Mouse (Mus musculus) spleen, postnatal 14 days (tissue): Measurements from ENCODE around the gene Ric1.
A peak's percentile ranks its signal among the peaks of the same experiment; 100 is the strongest.

Experiments used
- DNase-seq, 2 experiments: peaks; one replicate each; pipeline ENCODE4 v3.0.0; 2021 to 2022; ENCODE audit warnings: low spot score in 2 of 2

Gene Ric1

DNA sequence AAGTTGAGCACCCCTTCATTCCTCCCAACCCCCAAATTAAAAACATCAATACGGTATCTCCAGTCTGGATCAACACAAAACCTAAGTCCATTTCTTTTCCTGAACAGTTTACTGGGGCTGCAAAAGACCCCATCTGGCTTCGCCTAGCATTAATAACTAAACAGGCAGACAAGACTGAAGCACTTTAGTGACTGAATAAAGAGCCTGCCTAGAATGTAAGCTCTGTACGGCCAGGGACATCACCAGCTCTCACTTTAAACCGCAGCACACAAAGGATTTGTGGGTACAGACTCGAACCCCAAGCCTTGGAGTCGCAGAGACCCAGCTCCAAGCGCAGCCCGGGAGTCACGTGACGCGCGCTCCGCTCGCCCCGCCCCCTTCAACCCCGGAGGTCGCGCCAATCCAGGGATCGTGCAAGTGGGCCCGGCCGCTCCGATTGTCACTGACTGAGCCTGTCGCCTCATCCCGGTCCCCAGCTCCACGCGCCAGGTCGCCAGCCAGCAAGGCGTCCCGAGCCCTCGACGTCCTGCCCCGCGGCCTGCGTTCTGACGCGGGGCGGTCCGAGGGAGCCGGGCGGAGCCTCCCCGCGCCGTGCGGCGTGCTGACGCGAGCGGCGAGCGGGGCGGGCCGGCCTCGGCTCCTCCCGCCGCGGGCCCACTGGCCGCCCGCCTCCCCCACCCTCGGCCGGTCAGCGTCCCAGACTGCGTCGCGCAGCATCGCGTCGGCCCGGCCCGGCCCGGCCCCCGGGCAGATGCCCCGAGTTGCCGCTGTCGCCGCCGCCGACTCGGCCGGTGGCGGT is at the start of gene Ric1:
Gene Ric1 (plus strand): TSS at position 646 of the 799 bp plus-strand sequence.
- DNase-seq, result peak; percentile 66 to 79

DNA sequence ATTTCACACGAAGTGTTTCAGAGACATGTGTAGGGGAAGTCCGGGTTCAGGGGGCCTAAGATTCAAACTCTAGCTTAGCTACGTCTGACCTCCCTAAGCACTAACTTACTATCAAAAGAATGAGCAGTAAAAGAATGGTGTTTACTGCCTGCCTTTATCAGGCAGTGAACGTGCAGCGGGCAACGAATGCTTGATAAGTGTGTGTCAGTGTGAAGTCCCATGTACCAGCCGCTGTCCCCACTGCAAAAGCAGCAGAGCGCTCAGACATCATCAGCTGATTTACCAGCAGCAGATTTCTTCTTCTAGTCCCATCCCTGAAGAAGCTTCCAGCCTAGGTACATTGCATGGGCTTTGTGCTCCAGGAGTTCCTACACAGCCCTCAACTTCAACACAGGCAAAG is 49.7 kb upstream of the Ric1 start:
- no peak for DNase-seq

DNA sequence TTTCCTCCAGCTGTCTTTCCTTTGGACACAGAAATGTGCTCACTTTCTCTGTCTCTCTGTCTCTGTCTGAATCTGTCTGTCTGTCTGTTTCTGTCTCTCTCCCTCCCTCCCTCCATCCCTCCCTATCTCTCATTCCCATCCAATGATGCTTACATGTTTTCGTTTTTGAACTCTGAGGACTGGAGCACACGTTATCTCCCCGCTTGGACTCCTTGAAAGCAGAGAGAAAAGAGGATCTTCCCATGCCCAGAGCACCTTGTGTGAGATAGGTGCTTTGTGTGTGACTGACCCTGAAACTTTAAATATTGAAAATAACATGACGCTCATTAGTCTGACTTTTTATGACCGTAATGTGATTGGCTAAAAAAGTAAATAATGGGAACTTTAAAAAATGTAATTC is 49.1 kb upstream of the Ric1 start:
- DNase-seq, result no peak

DNA sequence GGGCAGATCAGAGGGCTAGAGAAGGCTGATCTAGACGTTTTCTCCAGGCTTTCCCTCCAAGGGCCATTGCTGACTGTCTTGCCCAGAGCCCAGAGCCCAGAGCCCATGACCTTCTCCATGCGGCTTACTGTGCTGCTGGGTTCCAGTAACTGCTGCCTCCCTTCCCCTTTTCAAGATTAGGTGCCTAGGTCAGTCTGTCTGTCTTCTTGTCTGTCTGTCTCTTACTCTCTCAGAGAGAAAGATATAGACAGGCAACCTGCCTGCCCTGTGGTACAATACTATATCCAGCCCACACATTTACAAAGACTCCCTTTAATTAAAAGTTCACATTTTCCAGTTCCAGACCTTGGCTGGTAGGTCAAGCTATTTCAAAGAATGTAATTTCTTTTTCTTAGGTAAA is 47.3 kb upstream of the Ric1 start:
- DNase-seq, result no peak

DNA sequence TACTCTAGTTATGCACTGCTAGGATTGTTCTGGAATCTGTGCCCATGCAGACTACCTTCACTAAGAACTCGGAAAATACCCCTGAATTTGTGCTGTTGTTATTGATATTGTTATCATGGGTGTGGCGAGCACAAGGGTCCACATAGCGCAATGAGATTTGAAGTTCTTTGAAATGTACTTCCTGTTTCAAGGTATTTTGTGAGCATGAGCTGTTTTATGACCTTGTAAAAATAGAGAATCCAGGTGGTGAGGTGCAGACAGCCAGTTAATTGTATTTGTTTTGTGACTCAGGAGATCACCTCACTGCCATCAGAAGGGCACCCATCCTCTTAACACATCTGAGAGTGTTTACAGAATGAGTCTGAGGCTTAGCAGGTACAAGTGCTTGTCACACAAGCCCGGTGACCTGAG is 46.9 kb upstream of the Ric1 start:
- DNase-seq, result no peak

DNA sequence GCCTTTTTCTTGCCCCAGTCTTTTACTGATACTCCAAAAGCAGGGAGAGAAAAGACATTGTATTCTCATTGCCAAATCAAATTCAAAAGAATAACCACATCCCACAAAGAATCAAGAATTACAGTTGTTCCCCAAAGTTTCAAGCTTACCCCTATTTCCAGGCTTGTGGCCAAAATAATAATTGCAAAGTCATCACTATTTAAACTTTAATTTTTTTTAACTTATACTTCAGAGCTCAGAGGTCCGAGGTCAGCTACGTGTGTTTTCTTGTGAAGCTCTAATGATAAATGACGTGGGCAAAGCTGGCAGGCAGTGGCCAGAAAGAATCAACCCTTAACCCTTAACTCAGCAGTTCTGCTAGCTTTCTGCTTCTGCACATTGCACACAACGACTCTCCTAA is 43.5 kb upstream of the Ric1 start:
- DNase-seq, result no peak

DNA sequence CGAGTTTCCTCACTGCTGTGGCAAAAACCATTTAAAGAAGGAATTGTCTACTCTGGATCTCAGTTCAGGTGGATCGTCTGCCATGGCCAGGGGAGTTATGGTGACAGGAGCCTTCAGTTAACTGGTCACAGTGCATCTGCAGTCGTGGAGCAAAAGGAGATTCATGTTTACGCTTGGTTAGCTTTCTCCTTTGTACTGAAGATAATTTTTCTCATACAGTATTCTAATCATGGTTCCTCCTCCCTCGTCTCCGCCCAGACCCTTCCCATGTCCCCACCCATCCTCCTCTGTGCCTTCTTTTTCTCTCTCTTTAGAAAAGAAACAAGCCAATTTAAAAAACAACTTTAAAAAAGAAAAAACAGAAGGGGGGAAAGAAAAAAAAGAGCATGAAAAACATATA is 40.5 kb upstream of the Ric1 start:
- no peak for DNase-seq

DNA sequence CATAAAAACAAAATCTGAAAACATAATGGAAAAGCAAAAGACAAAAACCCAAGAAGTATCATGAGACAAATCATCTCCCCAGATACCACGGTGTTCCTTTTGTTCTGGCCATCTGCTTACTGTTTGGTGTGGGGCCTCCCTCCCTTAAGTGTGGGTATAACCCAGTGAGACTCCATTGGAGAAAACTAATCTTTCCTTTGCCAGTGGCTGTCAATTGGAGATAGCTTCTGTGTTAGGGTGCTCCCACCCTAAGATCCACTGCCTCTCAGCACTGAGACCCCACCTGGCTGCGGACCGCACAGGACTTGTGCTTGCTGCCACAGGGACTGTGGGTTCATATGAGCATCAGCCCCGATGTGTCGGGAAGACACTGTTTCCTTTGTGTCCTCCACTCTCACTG is 39.9 kb upstream of the Ric1 start:
- no peak for DNase-seq

DNA sequence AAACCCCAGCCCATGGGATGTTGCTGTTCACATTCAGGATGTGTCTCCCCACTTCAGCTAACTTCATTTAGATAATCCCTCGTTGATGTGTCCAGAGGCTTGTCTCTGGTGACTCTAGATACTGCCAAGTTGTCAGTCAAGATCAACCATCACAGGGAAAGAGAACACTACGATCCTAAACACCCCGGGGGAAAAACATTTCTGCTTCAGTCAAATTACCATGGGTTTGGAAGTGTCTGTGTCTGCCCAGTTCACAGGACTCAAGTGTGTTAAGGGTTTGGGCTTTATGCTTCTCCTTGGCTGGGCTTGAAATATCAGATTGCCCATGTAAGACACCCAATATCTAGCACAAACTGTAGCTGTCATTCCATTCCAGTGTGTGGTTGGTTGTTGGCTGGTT is 39.4 kb upstream of the Ric1 start:
- DNase-seq, result no peak

DNA sequence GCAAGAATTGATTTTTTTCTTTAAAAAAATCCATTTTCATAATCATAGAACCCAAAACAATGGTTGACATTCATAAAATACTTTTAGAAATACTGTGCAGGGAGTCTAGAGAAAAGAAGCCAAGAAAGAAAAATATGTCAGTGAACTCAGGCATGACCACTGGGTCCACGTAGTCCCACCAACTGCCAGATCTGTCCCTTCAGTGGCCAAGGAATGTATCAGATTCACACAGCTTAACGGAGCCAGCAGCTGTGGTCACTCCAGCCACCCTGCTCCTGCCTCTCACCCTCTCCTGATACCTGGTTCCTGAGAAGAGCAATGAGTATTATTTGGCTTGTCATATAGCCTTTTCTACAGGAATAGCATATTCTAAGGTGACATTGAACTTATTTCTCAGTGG is 38.7 kb upstream of the Ric1 start:
- no peak for DNase-seq

DNA sequence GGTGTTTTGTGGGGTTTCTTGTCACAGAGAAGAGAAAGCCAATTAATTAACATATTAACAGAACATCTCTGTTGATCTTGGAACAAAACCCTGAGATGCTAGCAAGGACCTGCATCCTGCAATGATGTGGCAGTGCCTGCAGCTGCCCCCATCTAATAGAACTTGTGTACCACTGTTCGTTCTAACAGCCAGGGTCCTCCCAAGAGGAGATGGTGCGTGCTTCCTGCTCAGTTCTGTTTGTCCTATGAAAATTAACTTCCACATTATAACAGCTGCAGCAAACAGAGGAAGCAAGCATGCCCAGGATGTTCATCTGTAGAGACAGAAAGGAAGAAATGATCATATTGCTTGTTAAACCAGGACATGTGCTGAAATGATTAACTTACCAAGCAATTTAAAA is 37.5 kb upstream of the Ric1 start:
- DNase-seq, result no peak

DNA sequence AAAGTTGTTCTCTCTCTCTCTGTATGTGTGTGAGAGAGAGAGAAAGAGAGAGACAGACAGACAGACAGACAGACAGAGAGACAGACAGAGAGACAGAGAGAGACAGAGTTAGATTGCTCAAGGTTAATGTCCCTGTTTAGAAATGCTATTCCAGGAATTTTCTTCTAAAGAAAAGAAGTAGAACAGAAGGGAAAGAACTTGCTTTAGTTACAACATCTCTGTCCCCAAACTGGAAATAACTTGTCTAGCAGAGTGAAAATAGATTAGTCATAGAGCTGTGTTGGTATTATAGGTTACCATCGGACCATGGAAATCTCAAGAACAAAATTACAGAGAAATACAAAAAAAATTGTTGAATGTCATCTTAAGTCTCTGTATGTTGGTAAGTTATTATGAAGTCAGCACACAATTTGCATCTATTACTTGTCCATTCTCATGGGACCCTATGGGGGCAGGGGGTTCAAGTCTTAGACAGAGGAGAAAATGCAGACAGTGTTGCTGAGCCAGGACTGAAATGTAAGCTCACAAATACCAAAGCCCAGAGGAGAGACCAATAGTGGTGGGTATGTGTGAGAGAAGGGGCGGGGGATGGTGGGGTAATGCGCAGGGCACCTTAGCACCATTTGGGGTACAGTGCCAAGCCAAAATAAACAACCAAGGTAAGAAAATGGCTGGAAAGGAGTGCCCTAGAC is 36.7 kb upstream of the Ric1 start:
- no peak for DNase-seq

DNA sequence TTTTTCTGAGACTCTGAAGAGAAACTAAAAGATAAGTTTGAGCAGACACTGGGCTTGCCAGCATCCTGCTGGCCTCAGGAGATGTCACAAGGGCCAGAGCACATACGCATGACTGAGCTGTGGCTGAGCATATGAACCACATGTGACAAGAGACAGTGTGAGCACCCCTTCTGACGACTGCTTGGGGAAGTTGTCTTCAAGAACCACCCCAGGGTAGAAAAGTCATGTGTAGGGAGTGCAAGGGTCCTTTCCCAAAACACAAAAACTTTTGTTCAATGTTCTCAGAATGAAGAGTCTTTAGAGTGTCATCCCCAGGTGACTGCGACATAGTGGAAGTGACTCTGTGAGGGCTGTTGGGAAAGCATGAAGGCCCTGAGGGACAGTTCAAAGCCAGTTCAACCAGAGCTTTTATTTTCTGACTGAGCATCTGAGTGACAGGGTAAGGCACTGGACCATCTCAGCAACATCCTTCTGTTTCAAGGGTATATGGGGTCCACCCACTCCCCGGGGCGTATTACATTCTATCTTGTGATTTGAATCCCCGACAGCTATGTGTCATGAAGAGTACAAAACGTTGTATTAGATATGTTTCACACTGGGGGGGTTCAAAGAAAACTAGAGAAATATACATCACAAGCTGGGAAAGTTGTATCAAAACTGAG is 35.4 kb upstream of the Ric1 start:
- DNase-seq, result peak in 1 of 2 experiments; percentile 34

DNA sequence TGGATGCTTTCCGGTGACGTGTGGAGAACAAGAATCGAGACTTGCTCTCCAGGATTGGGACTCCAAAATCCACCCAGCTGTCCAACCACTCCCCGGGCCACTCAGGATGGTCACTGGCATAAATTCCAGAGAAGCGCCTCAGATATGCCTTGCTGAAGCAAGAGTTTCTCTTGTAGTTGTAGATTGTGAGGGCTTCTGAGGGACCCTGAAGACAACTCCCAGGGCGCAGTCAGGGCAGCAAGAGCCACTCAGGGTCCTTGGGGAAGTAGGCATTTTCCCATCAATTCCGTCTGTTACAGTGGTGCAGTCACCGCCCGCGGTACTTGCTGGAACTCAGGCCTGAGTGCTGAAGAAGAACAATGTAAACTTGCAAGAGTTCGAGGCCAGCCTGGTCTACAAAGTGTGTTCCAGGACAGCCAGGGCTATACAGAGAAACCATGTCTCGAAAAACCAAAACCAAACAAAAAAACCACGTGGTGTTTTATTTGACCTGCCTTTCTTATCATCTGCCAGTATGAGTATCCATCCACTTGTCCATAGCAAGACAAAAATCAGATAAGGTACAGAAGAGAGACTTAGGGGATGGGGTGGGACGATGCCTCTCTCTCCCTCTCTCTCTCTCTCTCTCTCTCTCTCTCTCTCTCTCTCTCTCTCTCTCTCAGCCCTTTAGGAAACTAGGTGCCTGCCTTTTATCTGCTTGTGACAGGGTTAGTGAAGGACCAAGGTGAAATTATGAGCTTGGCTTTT is 34.6 kb upstream of the Ric1 start:
- no peak for DNase-seq

DNA sequence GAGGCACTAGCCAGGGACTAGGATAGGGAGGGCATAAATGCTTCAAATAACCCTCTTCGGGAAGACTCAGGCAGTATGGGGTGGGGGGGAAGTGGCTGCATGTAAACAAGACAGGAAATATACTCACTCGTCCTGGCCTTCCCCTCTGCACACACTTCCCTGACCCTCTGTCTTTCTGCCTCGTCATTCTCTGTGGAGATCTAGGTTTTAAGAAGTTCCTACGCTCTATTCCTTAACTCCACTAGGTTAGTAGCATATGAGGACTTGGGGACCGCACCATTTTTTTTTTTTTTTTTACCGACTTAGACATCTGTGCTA is 34.0 kb upstream of the Ric1 start:
- DNase-seq, result no peak

DNA sequence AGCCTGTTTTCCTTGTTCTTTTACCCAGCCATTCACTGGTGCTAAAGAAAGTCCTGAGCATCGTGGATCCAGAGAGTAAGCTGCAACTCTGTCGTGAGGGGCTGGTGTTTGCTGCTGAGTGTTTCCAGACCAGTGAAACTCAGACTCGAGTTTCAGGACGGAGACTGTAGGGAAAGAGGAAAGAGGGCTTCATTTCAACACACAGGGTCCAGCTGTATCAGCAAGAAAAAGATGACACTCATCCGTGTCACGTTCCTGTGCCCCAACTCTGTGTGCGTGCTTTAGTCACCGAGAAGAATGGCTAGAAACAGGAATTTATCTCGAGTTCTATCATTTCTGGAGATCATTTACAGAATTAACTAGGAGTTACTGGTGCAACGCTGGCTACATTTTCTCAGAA is 33.7 kb upstream of the Ric1 start:
- DNase-seq, result no peak

DNA sequence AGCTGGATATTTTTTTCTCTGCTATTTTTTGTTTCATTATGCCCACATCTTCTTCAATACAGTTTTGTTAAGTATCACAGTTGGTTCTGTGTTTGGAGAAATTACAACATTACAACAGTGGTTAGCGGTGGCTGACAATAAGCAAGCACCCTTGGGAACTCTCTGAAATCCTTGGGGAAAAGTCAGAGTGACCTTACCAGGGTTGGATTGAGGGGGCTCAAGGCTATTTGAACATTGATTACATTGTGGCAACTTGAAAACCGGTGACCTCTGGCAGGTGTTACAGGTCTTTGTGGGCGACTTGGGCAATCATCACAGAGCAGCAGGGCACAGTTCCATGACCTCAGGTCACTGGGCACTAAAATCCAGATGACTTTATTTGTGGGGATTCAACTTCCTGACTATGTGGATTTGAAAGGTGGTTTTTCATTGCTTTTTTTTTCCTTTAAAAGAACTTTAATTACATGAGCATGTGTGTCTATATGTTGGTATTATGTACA is 32.2 kb upstream of the Ric1 start:
- DNase-seq, result no peak

DNA sequence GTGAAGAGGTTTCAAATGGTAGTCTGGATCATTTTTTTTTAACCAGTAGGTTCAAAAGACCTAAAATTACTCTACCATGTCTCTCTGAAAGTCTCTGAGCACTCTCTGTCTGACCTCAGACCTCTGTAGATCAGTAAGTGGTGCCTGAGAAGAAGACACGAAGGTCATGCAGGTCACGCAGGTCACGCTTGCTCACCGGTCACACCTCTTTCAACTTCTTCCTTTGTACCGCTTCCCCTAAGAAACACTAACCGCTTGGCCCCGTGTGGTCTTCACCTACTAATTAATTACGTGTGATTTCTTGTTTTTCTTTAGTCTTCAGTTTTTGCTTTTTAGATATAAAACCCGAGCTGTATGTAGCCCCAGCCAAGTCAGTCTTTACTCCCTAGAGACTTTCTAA is 30.6 kb upstream of the Ric1 start:
- DNase-seq, result no peak

DNA sequence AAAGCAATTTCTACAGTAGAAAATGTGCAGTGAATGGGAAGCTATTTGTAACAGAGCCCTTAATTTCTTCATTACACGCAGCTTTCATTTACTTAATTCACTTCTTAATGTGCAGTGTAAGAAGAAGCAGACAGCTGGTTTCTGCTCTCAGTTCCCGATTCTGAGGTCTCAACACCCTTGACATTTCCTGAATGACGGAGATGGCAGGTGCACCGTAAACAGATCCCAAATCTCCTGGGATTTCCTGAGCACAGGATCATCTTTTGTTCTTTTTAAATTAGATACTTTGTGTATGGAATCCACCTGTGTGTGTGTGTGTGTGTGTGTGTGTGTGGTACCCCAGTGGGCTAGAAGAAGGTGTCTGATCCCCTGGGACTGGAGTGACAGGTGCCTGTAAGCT is 27.6 kb upstream of the Ric1 start:
- DNase-seq, result no peak

DNA sequence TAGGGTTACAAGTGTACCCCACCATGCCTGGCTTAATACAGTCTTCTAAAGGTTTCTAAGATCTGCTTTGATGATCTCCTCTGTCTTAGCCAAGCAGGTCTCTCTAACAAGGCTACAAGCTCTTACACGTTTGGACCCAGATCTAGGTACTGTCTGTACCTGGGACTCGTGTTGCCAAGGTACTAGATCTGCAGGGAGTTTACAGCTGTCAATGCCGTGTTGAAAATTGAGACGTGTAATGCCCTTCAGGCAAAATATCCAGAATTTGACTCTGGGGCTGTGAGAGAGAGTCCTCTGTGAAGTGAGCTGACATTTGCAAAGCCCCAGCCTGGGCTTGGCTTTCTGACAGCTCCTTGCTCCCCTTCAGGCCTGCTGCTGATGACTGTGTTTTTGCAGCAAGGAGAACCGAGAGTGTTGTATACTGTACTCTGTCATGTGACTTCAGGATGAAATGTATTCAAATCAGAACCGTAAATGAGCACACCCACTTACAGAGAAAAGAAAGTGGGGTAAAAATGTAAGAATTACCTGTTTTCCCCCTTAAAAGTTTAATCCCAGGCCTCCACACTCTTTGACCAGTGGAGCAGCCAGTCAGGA is 26.0 kb upstream of the Ric1 start:
- no peak for DNase-seq

DNA sequence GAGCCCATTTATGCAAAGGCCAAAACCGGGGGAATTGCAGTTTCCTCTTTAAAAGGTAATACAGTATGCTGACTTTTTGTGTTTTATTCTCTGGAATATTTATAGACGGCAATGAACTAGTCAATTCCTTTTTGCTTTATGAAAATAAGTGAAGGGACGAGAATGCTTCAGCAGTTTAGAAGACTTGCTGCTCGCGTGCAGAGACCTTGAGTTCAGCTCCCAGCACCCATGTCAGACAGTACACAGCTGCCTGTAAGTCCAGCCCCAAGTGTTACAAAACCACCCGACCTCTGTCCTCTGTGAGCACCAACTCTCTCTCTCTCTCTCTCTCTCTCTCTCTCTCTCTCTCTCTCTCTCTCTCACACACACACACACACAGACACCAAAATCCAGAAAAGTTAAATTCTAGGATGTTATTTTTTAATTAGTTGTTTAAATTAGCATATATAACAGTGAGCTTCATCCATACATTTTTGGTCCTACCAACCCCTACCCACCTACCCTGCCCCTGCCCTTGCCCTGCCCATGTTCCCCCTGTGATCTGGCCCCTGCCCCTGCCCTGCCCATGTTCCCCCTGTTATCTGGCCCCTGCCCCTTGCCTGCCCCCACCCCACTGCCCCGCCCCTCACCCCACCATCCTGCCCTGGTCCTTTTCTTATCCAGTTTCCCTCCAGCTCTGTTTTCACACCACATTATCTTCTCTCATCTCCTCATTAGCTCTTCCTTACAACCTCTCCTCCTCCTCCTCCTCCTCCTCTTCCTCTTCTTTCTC is 25.1 kb upstream of the Ric1 start:
- no peak for DNase-seq
